Mouse (Mus musculus): Measurements from ENCODE around the gene Elane. TPM values are rescaled to one million over a fixed set of nuclear protein-coding genes. Genes with fewer than 3 reads are reported as not detected.
A peak's percentile ranks its signal among the peaks of the same experiment; 100 is the strongest.

The Elane gene
- total and polyA plus RNA-seq, 3 experiments: 0.07 TPM; not detected in 2

DNA sequence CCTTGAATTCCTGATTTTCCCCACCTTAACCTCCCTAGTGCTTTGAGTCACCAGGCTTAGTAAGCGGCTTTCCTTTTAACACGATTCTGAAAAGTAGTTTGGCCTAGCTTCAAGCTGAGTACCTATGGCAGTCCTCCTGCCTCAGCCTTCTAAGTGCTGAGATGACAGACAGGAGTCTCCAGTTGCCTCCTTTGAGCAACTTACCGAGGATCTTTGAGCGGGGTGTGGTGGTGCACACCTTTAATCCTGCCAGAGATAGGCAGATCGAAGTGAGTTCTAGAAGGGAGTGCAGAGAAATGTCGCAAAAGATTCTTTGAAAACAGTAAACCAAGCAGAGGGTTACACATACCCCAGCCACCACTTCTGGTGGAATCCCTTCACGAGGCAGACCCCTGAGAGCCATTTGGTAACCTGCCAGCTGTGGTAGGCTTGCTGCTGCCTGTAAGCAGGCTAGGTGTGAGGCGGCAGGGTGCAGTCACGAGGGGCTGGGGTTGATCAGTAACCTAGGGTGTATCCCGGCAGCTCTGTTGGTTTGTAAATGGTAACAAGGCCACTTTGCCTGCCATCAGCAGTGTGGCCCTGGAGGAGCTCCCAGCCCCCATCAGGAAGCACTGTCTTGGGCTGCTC, 30.4 kb upstream of the Elane start:
- peaks cover 73% of the 10 kb centered on the region for H3K79me2 ChIP-seq (ENCODE audit: control insufficient read depth, insufficient read depth, low read length, poor library complexity)

DNA sequence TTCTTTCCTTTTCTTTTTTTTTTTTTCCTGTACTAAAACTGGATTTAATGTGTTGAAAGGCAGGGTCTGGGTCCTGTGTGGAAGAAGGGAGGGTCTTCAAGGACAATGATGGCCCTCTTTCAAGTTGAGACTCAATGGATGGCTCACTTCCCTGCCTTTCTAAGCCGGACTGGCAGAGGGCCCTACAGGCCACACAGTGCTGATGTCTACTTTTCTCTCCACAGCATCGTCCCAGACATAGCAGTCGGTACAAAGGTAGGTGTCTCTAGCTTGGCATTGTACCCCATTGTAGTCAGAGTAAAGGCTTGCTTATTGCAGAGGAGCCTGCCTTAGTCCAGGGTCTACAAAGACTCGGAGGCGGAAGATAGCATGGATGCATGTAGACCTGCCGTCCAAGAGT, 29.8 kb upstream of the Elane start:
- Histone ChIP-seq H3K79me2 (ENCODE audit: control insufficient read depth, insufficient read depth, low read length, poor library complexity) (peaks cover 73% of the 10 kb centered on the region), H3K9me3 (replicated peaks; ENCODE audit: insufficient read depth, low read length) (no peaks in the 10 kb centered on the region), H3K27ac (ENCODE audit: control insufficient read depth, low read depth, low read length) (no peak overlapping the region; the same call in 1 of the 2 replicates), H3K4me3 (ENCODE audit: control insufficient read depth in 1 of 2, insufficient read depth in 1 of 2, low read depth in 2 of 2, low read length in 2 of 2) (peak overlapping the region; percentile 77 to 99), H3K4me1 (ENCODE audit: control insufficient read depth in 1 of 2, insufficient read depth in 2 of 2, low read length in 2 of 2) (peaks cover 2 to 33% of the 10 kb centered on the region in 2 experiments; a peak in 3 of 4 replicates), H3K9ac (ENCODE audit: control insufficient read depth, low read depth, low read length, poor library complexity, severe bottlenecking) (peak overlapping the region; percentile 100), H3K27me3 (ENCODE audit: control insufficient read depth in 1 of 2, insufficient read depth in 2 of 2, low read length in 2 of 2) (no peaks in the 10 kb centered on the region), H3K36me3 (ENCODE audit: control insufficient read depth in 1 of 2, insufficient read depth in 2 of 2, low read length in 2 of 2) (peaks cover 10 to 28% of the 10 kb centered on the region in 2 experiments)
- TF ChIP-seq TBP (IDR thresholded peaks at IDR 0.05; ENCODE audit: low read depth, low read length): 0 out of 2 replicates have a peak, but pooled peaks have one; percentile 3
- no peak for TF ChIP-seq ZC3H11A (IDR thresholded peaks at IDR 0.05; ENCODE audit: low read depth, low read length)
- no peak for TF ChIP-seq USF2 (IDR thresholded peaks at IDR 0.05; ENCODE audit: borderline replicate concordance in 1 of 2, insufficient read depth in 1 of 2, low read depth in 1 of 2, low read length in 2 of 2)
- no peak for TF ChIP-seq E2F4 (IDR thresholded peaks at IDR 0.05; ENCODE audit: borderline replicate concordance, low read depth, low read length)
- no peak for TF ChIP-seq MEF2A (IDR thresholded peaks at IDR 0.05; ENCODE audit: extremely low read depth, insufficient replicate concordance, low read depth, low read length, poor library complexity, severe bottlenecking)
- no peak for TF ChIP-seq CHD2 (IDR thresholded peaks at IDR 0.05; ENCODE audit: low read length)
- no peak for TF ChIP-seq MAX (IDR thresholded peaks at IDR 0.05; ENCODE audit: low read length)
- DNase-seq (ENCODE audit: low read depth, low spot score): no peak

More for the DNA sequence above, 30.4 kb upstream of the Elane start:
- Histone ChIP-seq H3K4me1 (ENCODE audit: control insufficient read depth in 1 of 2, insufficient read depth in 2 of 2, low read length in 2 of 2) (peaks cover 2 to 33% of the 10 kb centered on the region in 2 experiments; a peak in 3 of 4 replicates), H3K9me3 (replicated peaks; ENCODE audit: insufficient read depth, low read length) (no peaks in the 10 kb centered on the region), H3K27ac (ENCODE audit: control insufficient read depth, low read depth, low read length) (peak overlapping the region; percentile 99), H3K4me3 (ENCODE audit: control insufficient read depth in 1 of 2, insufficient read depth in 1 of 2, low read depth in 2 of 2, low read length in 2 of 2) (peak overlapping the region; percentile 77 to 99), H3K27me3 (ENCODE audit: control insufficient read depth in 1 of 2, insufficient read depth in 2 of 2, low read length in 2 of 2) (no peaks in the 10 kb centered on the region), H3K9ac (ENCODE audit: control insufficient read depth, low read depth, low read length, poor library complexity, severe bottlenecking) (peak overlapping the region; percentile 100), H3K36me3 (ENCODE audit: control insufficient read depth in 1 of 2, insufficient read depth in 2 of 2, low read length in 2 of 2) (peaks cover 8 to 28% of the 10 kb centered on the region in 2 experiments)
- DNase-seq (ENCODE audit: low read depth, low spot score): peak; percentile 65
- TF ChIP-seq POLR2AphosphoS2 (IDR thresholded peaks at IDR 0.05; ENCODE audit: low read length) (peak; percentile 23; the same call in 1 of the 2 replicates), KAT2A (conservative IDR thresholded peaks at IDR 0.05; ENCODE audit: low read depth, low read length) (no peak), MAZ (IDR thresholded peaks at IDR 0.05; ENCODE audit: low read depth, low read length) (no peak), MAFK (IDR thresholded peaks at IDR 0.05; ENCODE audit: borderline replicate concordance, low read depth, low read length) (no peak), GATA1 (IDR thresholded peaks at IDR 0.05; ENCODE audit: low read depth, low read length) (no peak), NELFE (IDR thresholded peaks at IDR 0.05; ENCODE audit: low read depth, low read length) (0 out of 2 replicates have a peak, but pooled peaks have one; percentile 21), USF1 (IDR thresholded peaks at IDR 0.05; ENCODE audit: low read depth, low read length) (0 out of 2 replicates have a peak, but pooled peaks have one; percentile 18), CHD1 (IDR thresholded peaks at IDR 0.05; ENCODE audit: low read depth, low read length) (no peak), MAX (IDR thresholded peaks at IDR 0.05; ENCODE audit: low read length) (no peak), CTCF (IDR thresholded peaks at IDR 0.05 in 2 of 3, conservative IDR thresholded peaks at IDR 0.05 in 1 of 3; ENCODE audit: control insufficient read depth in 1 of 3, insufficient read depth in 1 of 3, low read depth in 2 of 3, low read length in 3 of 3, poor library complexity in 1 of 3, severe bottlenecking in 1 of 3) (no peak), MEF2A (IDR thresholded peaks at IDR 0.05; ENCODE audit: extremely low read depth, insufficient replicate concordance, low read depth, low read length, poor library complexity, severe bottlenecking) (no peak), SIN3A (IDR thresholded peaks at IDR 0.05; ENCODE audit: low read length) (0 out of 2 replicates have a peak, but pooled peaks have one; percentile 10), ZC3H11A (IDR thresholded peaks at IDR 0.05; ENCODE audit: low read depth, low read length) (no peak), TAL1 (IDR thresholded peaks at IDR 0.05; ENCODE audit: low read length) (no peak)
